ENCODE assay signal across 34 mouse cellular contexts in genomic region chr5:67255664-67256063, GRCm38 (mm10). TPM values are rescaled to one million over a fixed set of nuclear protein-coding genes. Genes with fewer than 3 reads are reported as not detected.
DNase-seq lines count a peak whose midpoint lies in the region; ATAC-seq and TF ChIP-seq lines count a peak whose summit lies in the region.
"Had no signal": no experiment of that assay in that cellular context is flagged by ENCODE, and none has a peak within 500 bp of the region (broad histone marks: within the 10 kb centered on the region; RNA-seq: fewer than 3 reads in every experiment).

No protein-coding gene starts in this region.

- no peaks in the 10 kb centered on the region; the same call in 1 of the 2 replicates for H3K4me1 ChIP-seq in intestine, embryonic 14.5 days (replicated peaks; ENCODE audit: control insufficient read depth, insufficient read depth, low read length)
- H3K4me1 ChIP-seq in intestine, embryonic 15.5 days (replicated peaks), result no peaks in the 10 kb centered on the region
- H3K4me1 ChIP-seq in liver, adult 2 months (ENCODE audit: control insufficient read depth, insufficient read depth, low read length), result no peaks in the 10 kb centered on the region
- no peaks in the 10 kb centered on the region for H3K4me1 ChIP-seq in liver, embryonic 11.5 days (replicated peaks; ENCODE audit: control insufficient read depth, insufficient read depth, low read length)
- H3K4me1 ChIP-seq in stomach, postnatal 0 days (replicated peaks; ENCODE audit: control insufficient read depth, insufficient read depth), result no peaks in the 10 kb centered on the region
- peaks cover 7% of the 10 kb centered on the region for H3K4me1 ChIP-seq in kidney, embryonic 15.5 days
- H3K4me1 ChIP-seq: limb, embryonic 12.5 days; stomach, embryonic 15.5 days had no signal

- H3K9me3 ChIP-seq in intestine, embryonic 14.5 days (ENCODE audit: control insufficient read depth, low read length), result no peaks in the 10 kb centered on the region
- no peaks in the 10 kb centered on the region for H3K9me3 ChIP-seq in intestine, embryonic 15.5 days
- H3K9me3 ChIP-seq in liver, embryonic 11.5 days (ENCODE audit: control insufficient read depth, low read length), result no peaks in the 10 kb centered on the region
- H3K9me3 ChIP-seq in stomach, postnatal 0 days (ENCODE audit: control insufficient read depth, low read length), result no peaks in the 10 kb centered on the region
- H3K9me3 ChIP-seq in kidney, embryonic 15.5 days (replicated peaks), result no peaks in the 10 kb centered on the region
- H3K9me3 ChIP-seq: embryonic facial prominence, embryonic 13.5 days; hindbrain, embryonic 10.5 days; hindbrain, embryonic 15.5 days; limb, embryonic 12.5 days; liver, embryonic 12.5 days; neural tube, embryonic 13.5 days; stomach, embryonic 15.5 days had no signal

- 62% methylated on average over 8 of the region's 8 CpGs for whole genome bisulfite sequencing in intestine, embryonic 14.5 days
- WGBS in intestine, embryonic 15.5 days, result 60% methylated on average over 8 of the region's 8 CpGs
- WGBS in liver, adult 2 months, result 56% methylated on average over 8 of the region's 8 CpGs
- 55% methylated on average over 8 of the region's 8 CpGs for WGBS in liver, embryonic 11.5 days
- 42% methylated on average over 8 of the region's 8 CpGs for whole genome bisulfite sequencing in stomach, postnatal 0 days
- WGBS in kidney, embryonic 15.5 days, result 66% methylated on average over 8 of the region's 8 CpGs

- H3K79me2 ChIP-seq in liver, adult 2 months (ENCODE audit: control insufficient read depth, insufficient read depth, low read length), result no peaks in the 10 kb centered on the region

- ATAC-seq in intestine, embryonic 14.5 days (replicated peaks; ENCODE audit: low FRiP score, low TSS enrichment, low read depth), result no peak
- no peak for ATAC-seq in intestine, embryonic 15.5 days
- ATAC-seq in liver, embryonic 11.5 days (replicated peaks; ENCODE audit: low FRiP score), result no peak
- peak; percentile 49; the same call in 1 of the 2 replicates for ATAC-seq in stomach, postnatal 0 days (ENCODE audit: low FRiP score, low TSS enrichment)
- no peak for ATAC-seq in kidney, embryonic 15.5 days (replicated peaks; ENCODE audit: low FRiP score)
- ATAC-seq: forebrain, embryonic 16.5 days; inflammation-experienced regulatory T-cells, adult 6 months; liver, embryonic 12.5 days; liver, postnatal 0 days; midbrain, embryonic 16.5 days had no signal

- no peak for TF ChIP-seq CTCF in liver, adult 2 months (IDR thresholded peaks at IDR 0.05; ENCODE audit: low read depth, low read length)
- no peak for TF ChIP-seq CTCF in stomach, postnatal 0 days (IDR thresholded peaks at IDR 0.05; ENCODE audit: low read depth)

- H3K9ac ChIP-seq in intestine, embryonic 14.5 days (ENCODE audit: low read length), result no peak overlapping the region
- H3K9ac ChIP-seq in intestine, embryonic 15.5 days, result no peak overlapping the region
- H3K9ac ChIP-seq in liver, adult 2 months (ENCODE audit: low read depth, low read length), result no peak overlapping the region
- H3K9ac ChIP-seq in liver, embryonic 11.5 days (ENCODE audit: low read depth, low read length), result no peak overlapping the region
- no peak overlapping the region for H3K9ac ChIP-seq in stomach, postnatal 0 days (ENCODE audit: low read length)
- H3K9ac ChIP-seq in kidney, embryonic 15.5 days, result no peak overlapping the region
- H3K9ac ChIP-seq: embryonic facial prominence, embryonic 13.5 days; hindbrain, embryonic 15.5 days; limb, embryonic 12.5 days; liver, embryonic 12.5 days; liver, postnatal 0 days; neural tube, embryonic 13.5 days; stomach, embryonic 15.5 days had no signal

- H3K27me3 ChIP-seq in intestine, embryonic 14.5 days (replicated peaks; ENCODE audit: control insufficient read depth, insufficient read depth, low read length), result no peaks in the 10 kb centered on the region
- H3K27me3 ChIP-seq in intestine, embryonic 15.5 days (replicated peaks), result no peaks in the 10 kb centered on the region
- H3K27me3 ChIP-seq in liver, adult 2 months (ENCODE audit: control insufficient read depth, insufficient read depth, low read length), result no peaks in the 10 kb centered on the region
- no peaks in the 10 kb centered on the region for H3K27me3 ChIP-seq in liver, embryonic 11.5 days (replicated peaks; ENCODE audit: control insufficient read depth, insufficient read depth, low read length)
- H3K27me3 ChIP-seq in stomach, postnatal 0 days (ENCODE audit: control insufficient read depth, insufficient read depth, low read length), result no peaks in the 10 kb centered on the region
- H3K27me3 ChIP-seq in kidney, embryonic 15.5 days, result no peaks in the 10 kb centered on the region
- H3K27me3 ChIP-seq: hindbrain, embryonic 15.5 days; limb, embryonic 12.5 days; neural tube, embryonic 13.5 days; stomach, embryonic 15.5 days had no signal

- no peak overlapping the region for H3K27ac ChIP-seq in intestine, embryonic 14.5 days (ENCODE audit: low read depth)
- H3K27ac ChIP-seq in intestine, embryonic 15.5 days, result no peak overlapping the region
- H3K27ac ChIP-seq in liver, adult 2 months (replicated peaks; ENCODE audit: insufficient read depth, low read depth, low read length), result no peak overlapping the region
- no peak overlapping the region for H3K27ac ChIP-seq in liver, embryonic 11.5 days (ENCODE audit: low read depth, low read length)
- H3K27ac ChIP-seq in stomach, postnatal 0 days (replicated peaks), result no peak overlapping the region
- H3K27ac ChIP-seq in kidney, embryonic 15.5 days, result no peak overlapping the region
- H3K27ac ChIP-seq: embryonic facial prominence, embryonic 13.5 days; gastrocnemius, adult 2 months; heart, adult 2 months; hindbrain, embryonic 10.5 days; hindbrain, embryonic 15.5 days; kidney, postnatal 0 days; limb, embryonic 12.5 days; liver, embryonic 12.5 days; neural tube, embryonic 13.5 days; stomach, embryonic 15.5 days had no signal

- DNase-seq in adrenal gland, adult 2 months, result peak; percentile 35
- no peak for DNase-seq in adrenal gland, adult 18-20 months (ENCODE audit: low spot score in 2 of 2)
- peak; percentile 36 for DNase-seq in intestine, embryonic 14.5 days (ENCODE audit: low spot score)
- peak; percentile 34 for DNase-seq in liver, adult 2 months (ENCODE audit: extremely low read depth, low read depth, low spot score)
- DNase-seq in liver, embryonic 11.5 days (ENCODE audit: low spot score), result no peak
- DNase-seq in stomach, postnatal 0 days (ENCODE audit: low spot score), result no peak
- DNase-seq: cerebellum, adult 11-12 months; cerebellum, postnatal 10 days; gastrocnemius, adult 2 months; gastrocnemius, postnatal 36 days; heart, adult 2 months; heart, postnatal 14 days; kidney, adult 2 months; kidney, postnatal 4 days; liver, postnatal 0 days; lung, postnatal 36 days; right cerebral cortex, postnatal 14 days; thymus, adult 18-20 months; thymus, postnatal 25 days had no signal

- no peaks in the 10 kb centered on the region for H3K36me3 ChIP-seq in intestine, embryonic 14.5 days (ENCODE audit: control insufficient read depth, insufficient read depth, low read length)
- no peaks in the 10 kb centered on the region for H3K36me3 ChIP-seq in intestine, embryonic 15.5 days
- no peaks in the 10 kb centered on the region for H3K36me3 ChIP-seq in liver, adult 2 months (ENCODE audit: control insufficient read depth, insufficient read depth, low read length)
- no peaks in the 10 kb centered on the region for H3K36me3 ChIP-seq in liver, embryonic 11.5 days (ENCODE audit: control insufficient read depth, insufficient read depth, low read length)
- no peaks in the 10 kb centered on the region for H3K36me3 ChIP-seq in stomach, postnatal 0 days (ENCODE audit: control insufficient read depth, insufficient read depth, low read length)
- no peaks in the 10 kb centered on the region for H3K36me3 ChIP-seq in kidney, embryonic 15.5 days
- H3K36me3 ChIP-seq: embryonic facial prominence, embryonic 13.5 days; hindbrain, embryonic 10.5 days; hindbrain, embryonic 15.5 days; limb, embryonic 12.5 days; liver, embryonic 12.5 days; neural tube, embryonic 13.5 days; stomach, embryonic 15.5 days had no signal

- H3K4me3 ChIP-seq in intestine, embryonic 14.5 days (ENCODE audit: low read depth, low read length), result no peak overlapping the region
- no peak overlapping the region for H3K4me3 ChIP-seq in intestine, embryonic 15.5 days (replicated peaks)
- no peak overlapping the region for H3K4me3 ChIP-seq in liver, adult 2 months (ENCODE audit: insufficient read depth, low read depth, low read length)
- no peak overlapping the region for H3K4me3 ChIP-seq in liver, embryonic 11.5 days (ENCODE audit: low read depth, low read length)
- no peak overlapping the region for H3K4me3 ChIP-seq in stomach, postnatal 0 days (ENCODE audit: low read depth, low read length)
- no peak overlapping the region for H3K4me3 ChIP-seq in kidney, embryonic 15.5 days (replicated peaks)
- H3K4me3 ChIP-seq: embryonic facial prominence, embryonic 13.5 days; gastrocnemius, adult 2 months; heart, adult 2 months; hindbrain, embryonic 10.5 days; hindbrain, embryonic 15.5 days; limb, embryonic 12.5 days; liver, embryonic 12.5 days; myocyte; neural tube, embryonic 13.5 days; stomach, embryonic 15.5 days had no signal

- no peak for TF ChIP-seq POLR2A in liver, adult 2 months (IDR thresholded peaks at IDR 0.05; ENCODE audit: extremely low read depth, insufficient read depth, low read length)

- no peak overlapping the region for H3K4me2 ChIP-seq in intestine, embryonic 14.5 days (ENCODE audit: low read length)
- H3K4me2 ChIP-seq in intestine, embryonic 15.5 days (replicated peaks), result no peak overlapping the region
- no peak overlapping the region for H3K4me2 ChIP-seq in liver, embryonic 11.5 days
- H3K4me2 ChIP-seq in stomach, postnatal 0 days (replicated peaks; ENCODE audit: low read depth), result no peak overlapping the region
- H3K4me2 ChIP-seq in kidney, embryonic 15.5 days, result no peak overlapping the region
- H3K4me2 ChIP-seq: embryonic facial prominence, embryonic 13.5 days; hindbrain, embryonic 15.5 days; limb, embryonic 12.5 days; liver, embryonic 12.5 days; midbrain, embryonic 11.5 days; neural tube, embryonic 13.5 days; stomach, embryonic 15.5 days had no signal

- TF ChIP-seq EP300 in stomach, postnatal 0 days (optimal IDR thresholded peaks at IDR 0.05), result no peak

RNA-seq across cellular contexts. Expression of gene Tmem33, which starts 4.7 kb away (rescaled TPM):
- 100 to 1,000 TPM; 127 to 188 TPM for total RNA-seq in adrenal gland, adult 2 months (2021)
- 158 and 210 TPM in 2 replicates for polyA plus RNA-seq in adrenal gland, adult 2 months (2012; rRNA removed)
- 100 to 1,000 TPM; 157 to 164 TPM for total RNA-seq in adrenal gland, adult 18-20 months (2021)
- 85.9 and 87.8 TPM in 2 replicates for polyA plus RNA-seq in intestine, embryonic 14.5 days (2014; fragmentation: Nextera tagmentation; extraction: Ambion mirVana)
- polyA plus RNA-seq in intestine, embryonic 15.5 days (2015; fragmentation: Nextera tagmentation; extraction: Ambion mirVana), result 115 and 116 TPM in 2 replicates
- 35.8 and 49.9 TPM in 2 replicates for total RNA-seq in liver, adult 2 months (2014; rRNA removed)
- 169 and 198 TPM in 2 replicates for polyA plus RNA-seq in liver, adult 2 months (2012; rRNA removed)
- 122 and 138 TPM in 2 replicates for polyA plus RNA-seq in liver, embryonic 11.5 days (2014; fragmentation: Nextera tagmentation; extraction: Ambion mirVana)
- polyA plus RNA-seq in stomach, postnatal 0 days (2015; fragmentation: Nextera tagmentation; extraction: Ambion mirVana), result 98.1 and 106 TPM in 2 replicates
- 97.9 and 111 TPM in 2 replicates for polyA plus RNA-seq in kidney, embryonic 15.5 days (2015; fragmentation: Nextera tagmentation; extraction: Ambion mirVana)

RNA-seq across cellular contexts. Expression of gene Slc30a9, which starts 51.1 kb away (rescaled TPM):
- total RNA-seq in adrenal gland, adult 2 months (2021), result 100 to 1,000 TPM; 132 to 138 TPM
- 31.6 and 32.5 TPM in 2 replicates for polyA plus RNA-seq in adrenal gland, adult 2 months (2012; rRNA removed)
- total RNA-seq in adrenal gland, adult 18-20 months (2021), result 100 to 1,000 TPM; 122 to 139 TPM
- 98.2 and 106 TPM in 2 replicates for polyA plus RNA-seq in intestine, embryonic 14.5 days (2014; fragmentation: Nextera tagmentation; extraction: Ambion mirVana)
- 81.6 and 94.4 TPM in 2 replicates for polyA plus RNA-seq in intestine, embryonic 15.5 days (2015; fragmentation: Nextera tagmentation; extraction: Ambion mirVana)
- 34.8 and 35.0 TPM in 2 replicates for total RNA-seq in liver, adult 2 months (2014; rRNA removed)
- 18.9 and 19.2 TPM in 2 replicates for polyA plus RNA-seq in liver, adult 2 months (2012; rRNA removed)
- polyA plus RNA-seq in liver, embryonic 11.5 days (2014; fragmentation: Nextera tagmentation; extraction: Ambion mirVana), result 98.6 and 104 TPM in 2 replicates
- polyA plus RNA-seq in stomach, postnatal 0 days (2015; fragmentation: Nextera tagmentation; extraction: Ambion mirVana), result 54.0 and 56.2 TPM in 2 replicates
- polyA plus RNA-seq in kidney, embryonic 15.5 days (2015; fragmentation: Nextera tagmentation; extraction: Ambion mirVana), result 105 and 109 TPM in 2 replicates

Comparison
In these comparisons a context has a peak if more than half of its experiments do, and no peak if none do; other contexts are left out.
1. DNase-seq: peak in adrenal gland, adult 2 months (single experiment), intestine, embryonic 14.5 days (single experiment) and liver, adult 2 months (single experiment); none in adrenal gland, adult 18-20 months (0 of 2), liver, embryonic 11.5 days (single experiment) and stomach, postnatal 0 days (single experiment).